Mouse (Mus musculus) T-cell, adult 66 days (primary cell): ENCODE results near the gene Cryaa. TPM values are rescaled to one million over a fixed set of nuclear protein-coding genes. Genes with fewer than 3 reads are reported as not detected.

ENCODE experiments used
- total RNA-seq, 2 experiments: library from RNA; stranded (reverse); gene quantifications; 3 replicates in 1 of 2; 4 replicates in 1 of 2; pipeline ENCODE4 v1.2.4; 2023

Cryaa gene
- not detected for total RNA-seq

GRCm38 (mm10) chr17:31677507-31677906 lies at the start of gene Cryaa:
Cryaa (plus strand) TSS chr17:31677807.

GRCm38 (mm10) chr17:31636942-31637811 lies 40.4 kb upstream of the Cryaa start, which contains the start of gene Cbs:
Cbs (minus strand) TSS chr17:31637238.

GRCm38 (mm10) chr17:31658468-31659185 lies 19.0 kb upstream of the Cryaa start, which contains the start of gene U2af1:
U2af1 (minus strand) TSS chr17:31658892.

Other genes with a start within 250 kb of the Cryaa start
- 10 to 100 TPM; 42.7 to 50.1 TPM for gene Wdr4, start 157.8 kb upstream of the Cryaa start, total RNA-seq
- gene Ndufv3, start 157.7 kb upstream of the Cryaa start, total RNA-seq, result 100 to 1,000 TPM; 126 to 127 TPM
- 10 to 100 TPM; 62.0 to 70.5 TPM for gene Pknox1, start 113.1 kb upstream of the Cryaa start, total RNA-seq
- gene Cbs, start 40.6 kb upstream of the Cryaa start, total RNA-seq, result not detected
- 100 to 1,000 TPM; 303 to 320 TPM for gene U2af1, start 18.9 kb upstream of the Cryaa start, total RNA-seq
- gene Sik1, start 178.0 kb downstream of the Cryaa start, total RNA-seq, result 100 to 1,000 TPM; 196 to 206 TPM